Mouse (Mus musculus) intestine, embryonic 15.5 days (tissue): ENCODE measurements at regions not wholly inside any gene's neighbourhood (a gene's known extent, or its start where the extent isn't known, plus 50 kb on each side); places are given as distances from the start of the nearest gene placed in this dataset.

Experiments
- ATAC-seq: fragments of 200-750 bp; cut with Nextera tagmentation; 2 replicates; pipeline ENCODE4 v1.8.0; 2017; ENCODE audit warnings: moderate TSS enrichment, moderate library complexity
- H3K27ac ChIP-seq: fragments of 300-500 bp; sonication (generic); 2 replicates; pipeline ENCODE4 v1.5.1; 2015; ENCODE audit warnings: mild to moderate bottlenecking, inconsistent platforms
- H3K27me3 ChIP-seq: fragments of 300-500 bp; sonication (generic); replicated peaks from 2 replicates; pipeline ENCODE4 v1.6.1; 2015; ENCODE audit warnings: inconsistent platforms
- H3K36me3 ChIP-seq: fragments of 300-500 bp; sonication (generic); 2 replicates; pipeline ENCODE4 v1.6.1; 2015; ENCODE audit warnings: inconsistent platforms
- H3K4me1 ChIP-seq: fragments of 300-500 bp; sonication (generic); replicated peaks from 2 replicates; pipeline ENCODE4 v1.6.1; 2015; ENCODE audit warnings: inconsistent platforms
- H3K4me2 ChIP-seq: fragments of 300-500 bp; sonication (generic); replicated peaks from 2 replicates; pipeline ENCODE4 v1.6.1; 2015; ENCODE audit warnings: mild to moderate bottlenecking, inconsistent platforms
- H3K4me3 ChIP-seq: fragments of 300-500 bp; sonication (generic); replicated peaks from 2 replicates; pipeline ENCODE4 v1.5.1; 2015; ENCODE audit warnings: inconsistent platforms
- H3K9ac ChIP-seq: fragments of 300-500 bp; sonication (generic); 2 replicates; pipeline ENCODE4 v1.6.1; 2015; ENCODE audit warnings: inconsistent platforms
- H3K9me3 ChIP-seq: fragments of 300-500 bp; sonication (generic); 2 replicates; pipeline ENCODE4 v1.6.1; 2016; ENCODE audit warnings: inconsistent platforms
- WGBS: fragments of 180-500 bp; shearing (Covaris S2); methylation state at CpG from one replicate; pipeline ENCODE4 v1.1.7; 2015; 5-methylcytosine and 5-hydroxymethylcytosine counted together

DNA sequence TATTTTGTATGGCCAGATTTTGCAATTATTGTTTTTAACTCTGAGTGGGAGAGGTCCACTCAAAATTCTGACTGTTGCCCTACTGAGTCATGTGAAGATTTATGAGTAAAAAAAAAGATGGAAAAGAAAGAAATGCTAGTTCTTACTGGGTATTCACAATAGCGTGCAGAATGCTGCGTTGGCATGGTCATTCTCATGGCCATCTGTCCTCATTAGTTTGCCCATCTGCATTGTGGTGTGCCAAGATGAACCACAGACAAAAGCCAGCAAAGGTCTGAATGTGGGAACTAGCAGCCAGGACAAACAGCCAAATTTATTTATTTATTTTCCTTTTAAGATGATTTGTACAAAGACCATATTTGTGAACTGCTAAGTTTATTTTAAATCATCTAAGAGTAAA is 289.0 kb downstream of the Pla2g4a start:
- Histone ChIP-seq H3K4me1 (no peaks in the 10 kb centered on the region), H3K36me3 (no peaks in the 10 kb centered on the region), H3K9ac (no peak overlapping the region), H3K27ac (no peak overlapping the region), H3K4me3 (no peak overlapping the region), H3K27me3 (no peaks in the 10 kb centered on the region), H3K4me2 (no peak overlapping the region), H3K9me3 (no peaks in the 10 kb centered on the region)
- 87% methylated on average over 2 of the region's 2 CpGs for WGBS
- ATAC-seq: no peak

DNA sequence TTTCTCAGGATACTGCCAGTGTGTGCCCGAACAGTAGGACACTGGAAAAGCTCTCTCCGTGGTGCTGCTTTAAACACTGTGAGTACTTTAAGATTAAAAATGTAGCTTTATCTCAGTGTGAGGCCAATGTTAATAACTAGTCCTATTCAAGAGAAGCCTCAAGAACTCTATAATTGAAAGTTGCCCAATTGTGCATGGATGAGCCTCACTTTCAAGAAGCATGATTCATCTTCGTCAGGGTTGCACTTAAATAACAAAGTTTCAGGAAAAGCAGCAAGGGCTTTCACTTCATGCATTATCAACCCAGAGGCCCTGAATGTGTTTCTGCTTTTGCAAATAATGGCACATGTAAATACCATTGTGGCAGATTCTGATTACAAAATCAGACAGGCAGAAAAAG is 290.0 kb downstream of the Pla2g4a start:
- WGBS: 69% methylated on average over 3 of the region's 3 CpGs
- Histone ChIP-seq H3K9me3 (no peaks in the 10 kb centered on the region), H3K9ac (no peak overlapping the region), H3K27ac (no peak overlapping the region), H3K27me3 (no peaks in the 10 kb centered on the region), H3K4me3 (no peak overlapping the region), H3K4me1 (no peaks in the 10 kb centered on the region), H3K36me3 (no peaks in the 10 kb centered on the region), H3K4me2 (no peak overlapping the region)
- no peak for ATAC-seq
